Mouse (Mus musculus): ENCODE measurements at regions not wholly inside any gene's neighbourhood (a gene's known extent, or its start where the extent isn't known, plus 50 kb on each side); places are given as distances from the start of the nearest gene placed in this dataset.

DNA sequence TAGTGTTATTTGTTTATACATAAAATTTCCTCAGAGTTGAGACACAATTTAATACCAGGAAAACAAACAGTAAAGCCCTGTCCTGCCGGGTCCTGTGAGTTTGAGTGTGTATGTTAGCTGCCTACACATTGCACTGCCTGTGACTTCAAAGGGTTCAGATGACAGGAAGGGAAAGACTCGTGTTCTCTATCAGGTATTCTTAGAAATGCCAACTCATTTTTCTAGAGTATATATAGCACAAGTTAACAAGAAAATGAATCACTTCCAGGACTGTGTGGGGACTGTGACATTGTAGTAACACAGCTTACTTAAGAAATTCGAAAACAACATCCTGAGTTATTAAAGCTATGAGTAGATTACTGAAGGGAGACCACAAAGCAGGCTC is 112.4 kb upstream of the Fndc3a start:
- TF ChIP-seq KAT2A (IDR thresholded peaks at IDR 0.05; ENCODE audit: insufficient replicate concordance, low read length) (no peak), HCFC1 (IDR thresholded peaks at IDR 0.05; ENCODE audit: low read depth, low read length) (no peak)
